8 mouse cellular contexts compared by ENCODE assay signal in the genomic region with DNA sequence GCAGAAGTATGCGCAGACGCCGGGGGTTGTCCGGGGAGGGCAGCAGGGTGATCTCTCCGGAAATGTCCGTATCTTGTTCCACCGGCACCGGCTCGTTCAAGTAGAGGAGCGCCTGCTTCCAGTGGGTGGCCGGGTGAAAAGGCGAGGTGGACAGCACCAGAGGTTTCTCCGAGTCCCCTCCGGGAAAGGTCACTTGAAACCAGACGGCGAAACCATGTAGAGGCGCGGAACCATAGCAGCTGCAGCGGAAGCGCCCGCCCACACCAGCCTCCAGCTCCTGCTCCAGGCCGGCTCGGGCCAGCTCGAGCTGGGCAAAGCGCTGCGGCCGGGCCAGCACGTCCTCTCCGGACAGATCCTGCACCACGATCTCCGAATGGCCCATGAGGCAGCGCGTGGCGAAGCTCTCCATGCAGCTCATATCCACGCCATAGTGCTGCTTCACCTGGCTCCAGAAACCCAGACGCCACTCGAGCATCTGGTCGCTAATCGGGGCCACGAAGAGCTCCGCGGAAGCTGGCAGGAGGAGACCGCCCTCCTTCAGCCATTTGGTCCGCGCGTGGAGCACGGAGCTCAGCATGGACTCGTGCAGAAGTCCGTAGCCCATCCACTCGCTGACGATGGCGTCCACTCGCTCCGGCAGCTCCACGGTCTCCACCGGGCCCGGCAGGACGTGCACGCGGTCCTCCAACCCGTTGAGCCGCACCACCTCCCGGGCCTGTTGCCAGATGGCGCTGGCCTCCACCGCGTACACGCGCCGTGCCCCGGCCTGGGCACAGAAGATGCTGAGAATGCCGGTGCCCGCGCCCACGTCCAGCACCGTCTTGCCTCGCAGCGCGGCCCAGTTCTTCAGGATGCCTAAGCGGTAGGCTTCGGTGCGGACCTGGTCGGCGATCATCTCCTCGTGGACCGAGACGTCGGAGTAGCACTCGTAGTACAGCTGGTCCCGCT. TPM values are rescaled to one million over a fixed set of nuclear protein-coding genes. Genes with fewer than 3 reads are reported as not detected.
DNase-seq lines count a peak whose midpoint lies in the region; ATAC-seq and TF ChIP-seq lines count a peak whose summit lies in the region.

No protein-coding gene starts in this region.

- under 1% methylated on average over 89 of the region's 89 CpGs for WGBS in forebrain, embryonic 16.5 days
- under 1% methylated on average over 89 of the region's 89 CpGs for WGBS in lung, adult 2 months

- H3K9me3 ChIP-seq in G1E (replicated peaks): no peaks in the 10 kb centered on the region
- no peaks in the 10 kb centered on the region for H3K9me3 ChIP-seq in forebrain, embryonic 16.5 days (ENCODE audit: control insufficient read depth, low read length)

- no peak for TF ChIP-seq CTCF in G1E (IDR thresholded peaks at IDR 0.05; ENCODE audit: low read depth, low read length)
- no peak for TF ChIP-seq CTCF in layer of hippocampus, adult 2 months (conservative IDR thresholded peaks at IDR 0.05)
- no peak for TF ChIP-seq CTCF in lung, adult 2 months (IDR thresholded peaks at IDR 0.05; ENCODE audit: insufficient read depth, low read length)

- intact Hi-C loops in heart, postnatal 36 days (cut with DNase I): no loop called here

- H3K4me3 ChIP-seq in G1E (ENCODE audit: low read depth, low read length): peak overlapping the region; percentile 100
- H3K4me3 ChIP-seq in forebrain, embryonic 16.5 days (replicated peaks; ENCODE audit: low read length): peak overlapping the region; percentile 99
- peak overlapping the region; percentile 89 for H3K4me3 ChIP-seq in layer of hippocampus, adult 2 months
- H3K4me3 ChIP-seq in lung, adult 2 months (replicated peaks; ENCODE audit: extremely low read depth, low read depth, low read length): peak overlapping the region; percentile 98

- H3K27ac ChIP-seq in forebrain, embryonic 16.5 days (ENCODE audit: low read length): peak overlapping the region; percentile 96
- H3K27ac ChIP-seq in layer of hippocampus, adult 2 months: peak overlapping the region; percentile 98

- DNase-seq in G1E (ENCODE audit: low spot score): peak; percentile 48
- DNase-seq in cerebellum, adult 18-20 months: peak; percentile 81 to 87
- DNase-seq in heart, postnatal 36 days: peak; percentile 71 to 82
- peak; percentile 56 to 69 for DNase-seq in layer of hippocampus, adult 2 months (ENCODE audit: low spot score in 2 of 2)
- peak; percentile 74 for DNase-seq in lung, adult 2 months
- peak; percentile 75 for DNase-seq in testis, postnatal 14 days (ENCODE audit: low spot score)

- no peak for TF ChIP-seq POLR2A in lung, adult 2 months (IDR thresholded peaks at IDR 0.05; ENCODE audit: borderline replicate concordance, extremely low read depth, low read depth, low read length)

- peak; percentile 45 for ATAC-seq in G1E (ENCODE audit: extremely low read depth, insufficient number of reproducible peaks, low FRiP score, poor library complexity, severe bottlenecking)
- peak; percentile 84 for ATAC-seq in forebrain, embryonic 16.5 days
- peak; percentile 35 for ATAC-seq in neutrophil, adult 5-6 weeks (ENCODE audit: extremely low read depth, insufficient number of reproducible peaks, low FRiP score, poor library complexity, severe bottlenecking)

- peaks cover 10% of the 10 kb centered on the region for H3K4me1 ChIP-seq in G1E (ENCODE audit: insufficient read depth, low read depth, low read length)
- H3K4me1 ChIP-seq in forebrain, embryonic 16.5 days (replicated peaks; ENCODE audit: control insufficient read depth, insufficient read depth, low read length): peaks cover 16% of the 10 kb centered on the region
- no peaks in the 10 kb centered on the region; the same call in 1 of the 2 replicates for H3K4me1 ChIP-seq in lung, adult 2 months (ENCODE audit: control insufficient read depth, insufficient read depth, low read length)

- H3K4me2 ChIP-seq in forebrain, embryonic 16.5 days (ENCODE audit: low read length): peak overlapping the region; percentile 47

- peak overlapping the region; percentile 99 for H3K9ac ChIP-seq in forebrain, embryonic 16.5 days (replicated peaks; ENCODE audit: low read depth, low read length)

- peaks cover 27% of the 10 kb centered on the region for H3K36me3 ChIP-seq in G1E (replicated peaks)
- H3K36me3 ChIP-seq in forebrain, embryonic 16.5 days (ENCODE audit: control insufficient read depth, insufficient read depth): peaks cover 15% of the 10 kb centered on the region

- no peaks in the 10 kb centered on the region for H3K27me3 ChIP-seq in G1E (ENCODE audit: insufficient read depth, low read length)
- no peaks in the 10 kb centered on the region for H3K27me3 ChIP-seq in forebrain, embryonic 16.5 days (replicated peaks; ENCODE audit: control insufficient read depth, insufficient read depth, low read length)

RNA-seq across cellular contexts. Expression of a gene that starts 0.6 kb away (rescaled TPM):
- total RNA-seq in G1E (2014; fragmentation: Nextera tagmentation): 15.4 and 18.8 TPM in 2 replicates
- total RNA-seq in G1E (2017): 14.9 and 16.1 TPM in 2 replicates
- 26.6 and 28.2 TPM in 2 replicates for polyA plus RNA-seq in G1E (2012)
- 20.2 and 24.0 TPM in 2 replicates for polyA plus RNA-seq in forebrain, embryonic 16.5 days (2015; fragmentation: Nextera tagmentation; extraction: Ambion mirVana)
- total RNA-seq in heart, postnatal 36 days (2021): 1 to 10 TPM; 3.7 to 3.9 TPM
- 10 to 100 TPM; 16.2 to 18.0 TPM for total RNA-seq in layer of hippocampus, adult 2 months (2021)
- 6.3 and 6.9 TPM in 2 replicates for polyA plus RNA-seq in lung, adult 2 months (2012; rRNA removed)
- total RNA-seq in neutrophil, adult 5-6 weeks (2017): 6.3 and 9.0 TPM in 2 replicates

Comparison
In these comparisons a context has a peak if more than half of its experiments do, and no peak if none do; other contexts are left out.
1. Peak in every context shown above with its lines: DNase-seq, ATAC-seq, H3K4me3 ChIP-seq and H3K27ac ChIP-seq.